Mouse (Mus musculus): ENCODE measurements around the gene Map3k12. TPM values are rescaled to one million over a fixed set of nuclear protein-coding genes. Genes with fewer than 3 reads are reported as not detected.

Gene Map3k12
- under 1 TPM; 0.26 to 0.42 TPM for total RNA-seq (2023)

DNA sequence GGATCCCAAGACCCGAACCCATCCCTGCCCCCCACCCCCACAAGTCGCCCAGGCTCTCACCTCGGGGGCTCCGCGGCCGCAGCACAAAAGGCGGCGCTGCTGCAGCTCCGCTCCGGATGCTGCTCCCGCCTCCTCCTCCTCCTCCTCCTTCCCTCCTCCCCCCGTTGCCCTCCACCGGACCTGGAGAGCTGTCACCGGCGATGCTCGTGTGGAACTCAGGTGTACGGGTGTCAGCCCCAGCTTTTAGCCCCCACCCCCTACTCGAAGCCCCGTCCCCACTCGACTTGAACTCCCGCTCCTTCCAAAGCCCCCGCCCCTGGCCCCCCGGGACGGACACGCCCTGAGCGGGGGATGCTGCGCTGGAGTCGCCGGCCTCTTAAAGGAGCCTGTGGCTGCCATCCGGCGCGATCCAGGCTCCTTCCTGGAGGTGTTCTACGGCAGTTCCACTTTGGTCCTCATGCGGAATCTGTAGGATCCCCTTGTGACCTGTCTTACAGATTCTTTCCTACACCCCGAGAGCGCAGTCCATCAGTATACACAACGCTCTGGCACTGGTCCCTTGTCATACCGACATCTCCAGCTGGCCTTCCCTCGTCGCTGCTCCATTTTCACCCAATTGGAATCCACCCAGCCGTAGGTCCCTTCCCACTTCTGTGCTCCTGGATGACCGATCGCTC lies at the start of gene Map3k12:
Gene Map3k12 (minus strand): TSS at position 337 of the 677 bp plus-strand sequence.

DNA sequence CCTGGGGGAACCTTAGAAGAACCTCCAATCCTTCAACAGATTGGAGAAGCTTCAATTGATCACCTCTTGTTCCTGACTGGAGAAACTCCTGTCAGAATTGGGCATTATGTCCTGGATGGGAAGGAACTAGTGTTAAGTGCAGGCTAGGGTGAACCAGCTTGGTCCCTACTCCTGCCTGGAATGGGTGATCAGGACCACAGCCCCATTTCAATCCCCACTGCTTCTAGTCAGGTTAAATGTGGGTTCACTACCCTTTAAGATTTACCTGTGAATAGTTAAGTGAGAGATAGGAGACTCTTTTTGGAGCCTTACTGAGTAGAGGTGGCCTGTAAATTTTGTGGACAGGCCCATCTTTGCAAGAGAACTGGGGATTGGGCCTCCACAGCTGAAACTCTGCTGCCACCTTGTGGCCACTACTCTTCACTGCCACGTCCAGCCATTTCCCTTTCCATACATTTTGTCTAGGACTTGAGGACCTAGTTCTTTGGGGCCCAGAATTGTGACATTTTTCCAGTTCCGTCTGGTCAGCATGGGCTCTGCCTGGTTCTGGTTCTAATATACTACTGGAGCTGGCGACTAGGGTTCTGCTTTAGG lies 8.1 kb upstream of the Map3k12 start, which contains the start of gene Npff:
Gene Npff (minus strand): TSS at position 51 of the 594 bp plus-strand sequence.

DNA sequence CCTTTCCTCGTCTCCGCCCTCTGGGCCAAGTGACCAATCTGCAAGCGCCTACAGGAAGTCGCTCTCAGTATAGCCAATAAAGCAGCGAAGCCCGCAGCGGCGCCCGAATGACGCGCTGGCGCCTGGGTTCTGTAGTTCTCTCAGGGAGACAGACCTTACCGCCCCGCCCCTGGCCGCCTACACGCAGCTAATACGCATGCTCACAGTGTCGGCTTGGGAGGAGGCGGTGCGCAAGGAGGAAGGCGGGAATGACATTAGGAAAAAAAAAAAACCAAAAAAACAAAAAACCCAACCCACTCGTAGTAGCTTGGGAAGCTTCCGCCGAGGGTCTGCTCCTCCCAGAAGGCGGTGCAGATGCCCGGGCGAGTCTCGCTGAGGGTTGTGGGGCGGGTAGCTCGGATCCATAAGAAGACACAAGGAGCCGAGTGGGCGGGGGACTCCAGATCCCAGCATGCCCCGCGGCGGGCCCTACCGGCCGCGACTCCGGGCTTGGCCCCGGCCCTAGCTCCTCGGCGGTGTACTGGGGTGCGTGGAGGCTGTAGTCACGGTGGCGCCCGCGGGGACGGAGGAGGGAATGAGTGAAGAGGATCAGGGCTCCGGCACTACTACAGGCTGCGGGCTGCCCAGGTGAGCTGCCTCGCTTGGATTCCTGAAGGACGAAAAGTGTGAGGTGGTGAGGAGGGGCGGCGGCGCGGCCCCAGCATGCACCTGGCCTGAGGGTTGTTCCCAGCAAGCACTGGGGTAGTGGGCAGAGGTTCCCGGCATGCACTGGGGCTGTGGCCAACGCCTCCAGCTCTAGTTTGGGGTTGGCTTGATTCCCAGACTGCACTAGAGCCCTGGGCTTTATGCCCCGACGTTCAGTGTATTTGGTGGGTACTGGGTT lies 1.4 kb upstream of the Map3k12 start, which contains the start of gene Tarbp2:
Gene Tarbp2 (plus strand): TSS at position 217 of the 883 bp plus-strand sequence.

DNA sequence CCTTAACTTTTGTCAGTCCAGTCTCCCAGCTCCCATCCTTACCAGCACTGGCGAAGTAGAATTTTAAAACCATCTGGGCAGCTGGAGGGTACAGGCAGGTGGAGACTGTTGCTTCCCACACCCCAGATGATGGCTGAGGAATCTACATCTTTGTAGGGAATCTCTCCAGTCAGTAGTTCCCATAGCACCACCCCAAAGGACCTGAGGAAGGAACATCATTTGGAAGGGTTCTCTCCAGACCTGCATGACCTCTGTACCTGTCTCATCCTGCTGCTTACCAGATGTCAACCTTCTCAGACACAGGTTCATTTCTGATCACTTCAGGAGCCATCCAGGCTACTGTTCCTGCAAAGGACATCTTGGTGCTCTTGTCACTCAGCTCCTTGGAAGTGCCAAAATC lies 13.4 kb downstream of the Map3k12 start, which contains the start of gene Gm10337:
Gene Gm10337 (plus strand): TSS at position 276 of the 400 bp plus-strand sequence.

DNA sequence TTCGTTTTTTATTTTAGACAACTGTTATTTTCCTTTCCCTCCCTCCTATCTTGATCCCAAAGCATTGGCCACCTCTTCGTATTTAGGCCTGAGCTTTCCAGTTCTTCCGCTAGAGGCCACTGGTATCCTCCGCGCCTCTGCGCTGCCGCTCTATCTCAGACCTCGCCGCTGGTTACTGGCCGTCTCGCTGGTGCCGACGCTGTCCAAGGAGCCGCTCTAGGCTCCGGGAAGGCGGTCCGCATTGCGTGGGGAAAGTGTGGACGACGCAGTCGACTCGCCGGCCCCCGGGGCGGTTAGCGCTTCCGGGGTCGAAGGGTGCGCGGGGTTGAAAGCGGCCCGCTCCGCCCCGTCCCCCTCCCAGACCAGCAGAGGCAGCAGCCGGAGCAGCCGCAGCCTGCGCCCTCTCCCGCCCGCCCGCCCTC lies 46.7 kb downstream of the Map3k12 start, which contains the start of gene Pcbp2:
Gene Pcbp2 (plus strand): TSS at position 357 of the 422 bp plus-strand sequence.

DNA sequence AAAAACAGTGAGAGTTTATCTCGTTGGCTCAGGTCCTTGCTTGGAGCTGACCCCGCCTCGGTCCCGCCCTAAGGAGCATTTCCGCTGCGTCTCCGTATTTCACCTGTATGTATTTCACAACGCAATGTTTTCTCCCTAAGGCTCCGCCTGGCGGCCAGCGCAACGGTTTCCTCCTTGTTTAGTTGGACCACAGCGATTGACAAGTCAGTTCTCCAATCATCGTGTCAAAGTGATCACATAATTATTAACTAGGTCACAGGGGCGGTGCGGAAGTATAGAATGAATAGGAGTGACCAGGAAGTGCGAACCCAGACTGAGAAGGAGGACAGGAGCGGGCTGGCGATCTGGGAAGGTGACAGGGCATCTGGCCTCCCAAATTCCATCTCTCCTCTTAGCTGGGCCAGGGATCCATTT lies 58.0 kb downstream of the Map3k12 start, which contains the start of gene Prr13:
Gene Prr13 (plus strand): TSS at position 125 of the 414 bp plus-strand sequence.

Other genes with a start within 250 kb of the Map3k12 start
- not detected for gene Gm9918, start 246.5 kb downstream of the Map3k12 start, total RNA-seq (2023)
- gene Mfsd5, start 237.6 kb downstream of the Map3k12 start, total RNA-seq (2023), result 10 to 100 TPM; 34.6 to 35.3 TPM
- gene Espl1, start 220.8 kb downstream of the Map3k12 start, total RNA-seq (2023), result 10 to 100 TPM; 46.9 to 47.3 TPM
- gene Pfdn5, start 190.9 kb downstream of the Map3k12 start, total RNA-seq (2023), result 100 to 1,000 TPM; 250 to 257 TPM
- gene Myg1, start 185.4 kb downstream of the Map3k12 start, total RNA-seq (2023), result 10 to 100 TPM; 33.5 to 38.1 TPM
- gene Aaas, start 166.3 kb downstream of the Map3k12 start, total RNA-seq (2023), result 10 to 100 TPM; 34.6 to 43.0 TPM
- under 1 TPM; 0.68 to 0.84 TPM for gene Sp7, start 149.9 kb downstream of the Map3k12 start, total RNA-seq (2023)
- 100 to 1,000 TPM; 108 to 111 TPM for gene Sp1, start 110.9 kb downstream of the Map3k12 start, total RNA-seq (2023)
- 1 to 10 TPM in 1 of 2 experiments, not detected in 1; 2.0 TPM for gene Amhr2, start 71.7 kb downstream of the Map3k12 start, total RNA-seq (2023)
- gene Prr13, start 58.0 kb downstream of the Map3k12 start, total RNA-seq (2023), result 100 to 1,000 TPM; 305 to 384 TPM
- gene Pcbp2, start 46.5 kb downstream of the Map3k12 start, total RNA-seq (2023), result 100 to 1,000 TPM; 519 to 536 TPM
- 1 to 10 TPM; 4.9 to 5.8 TPM for gene Gm10337, start 13.3 kb downstream of the Map3k12 start, total RNA-seq (2023)
- 10 to 100 TPM; 18.1 to 18.4 TPM for gene Tarbp2, start 1.1 kb upstream of the Map3k12 start, total RNA-seq (2023)
- 1 to 10 TPM; 5.3 to 7.1 TPM for gene Npff, start 7.9 kb upstream of the Map3k12 start, total RNA-seq (2023)
- under 1 TPM in 1 of 2 experiments, not detected in 1; 0.86 TPM for gene Gm28047, start 108.0 kb upstream of the Map3k12 start, total RNA-seq (2023)
- 10 to 100 TPM; 69.5 to 74.2 TPM for gene Atf7, start 108.4 kb upstream of the Map3k12 start, total RNA-seq (2023)
- 1 to 10 TPM; 2.3 to 2.8 TPM for gene Atp5g2, start 155.3 kb upstream of the Map3k12 start, total RNA-seq (2023)
- gene Calcoco1, start 205.1 kb upstream of the Map3k12 start, total RNA-seq (2023), result 10 to 100 TPM; 15.8 to 16.9 TPM